Mouse (Mus musculus) intestine, embryonic 14.5 days (tissue): ENCODE data around the gene Mettl24. TPM values are rescaled to one million over a fixed set of nuclear protein-coding genes. Genes with fewer than 3 reads are reported as not detected.
A peak's percentile ranks its signal among the peaks of the same experiment; 100 is the strongest.

Source experiments
- ATAC-seq: fragments of 200-750 bp; cut with Nextera tagmentation; replicated peaks from 2 replicates; pipeline ENCODE4 v1.8.0; 2017; ENCODE audit warnings: low read depth, moderate number of reproducible peaks, moderate TSS enrichment, moderate library complexity; ENCODE audit not compliant: low FRiP score, low TSS enrichment
- DNase-seq: peaks from one replicate; pipeline ENCODE4 v3.0.0-alpha.2; 2018; ENCODE audit warnings: low spot score
- H3K27ac ChIP-seq: fragments of 300-500 bp; sonication (generic); 2 replicates; pipeline ENCODE4 v1.5.1; 2014; ENCODE audit warnings: low read depth, mild to moderate bottlenecking, control low read depth
- H3K27me3 ChIP-seq: fragments of 300-500 bp; sonication (generic); replicated peaks from 2 replicates; pipeline ENCODE4 v1.6.1; 2014; ENCODE audit warnings: low read length, control low read depth; ENCODE audit not compliant: control insufficient read depth, insufficient read depth
- H3K36me3 ChIP-seq: fragments of 300-500 bp; sonication (generic); 2 replicates; pipeline ENCODE4 v1.6.1; 2014; ENCODE audit warnings: low read length, control low read depth; ENCODE audit not compliant: control insufficient read depth, insufficient read depth
- H3K4me1 ChIP-seq: fragments of 300-500 bp; sonication (generic); replicated peaks from 2 replicates; pipeline ENCODE4 v1.6.1; 2014; ENCODE audit warnings: low read length, control low read depth, mixed read lengths; ENCODE audit not compliant: control insufficient read depth, insufficient read depth
- H3K4me2 ChIP-seq: fragments of 300-500 bp; sonication (generic); 2 replicates; pipeline ENCODE4 v1.6.1; 2014; ENCODE audit warnings: low read length
- H3K4me3 ChIP-seq: fragments of 300-500 bp; sonication (generic); 2 replicates; pipeline ENCODE4 v1.5.1; 2014; ENCODE audit warnings: low read depth, low read length, control low read depth, mixed read lengths
- H3K9ac ChIP-seq: fragments of 300-500 bp; sonication (generic); 2 replicates; pipeline ENCODE4 v1.6.1; 2014; ENCODE audit warnings: mild to moderate bottlenecking, low read length
- H3K9me3 ChIP-seq: fragments of 300-500 bp; sonication (generic); 2 replicates; pipeline ENCODE4 v1.6.1; 2016; ENCODE audit warnings: low read length, control low read depth; ENCODE audit not compliant: control insufficient read depth
- WGBS: fragments of 180-500 bp; shearing (Covaris S2); extraction: QIAGEN DNeasy Blood & Tissue Kit; methylation state at CpG from one replicate; pipeline ENCODE4 v1.1.7; 2014; 5-methylcytosine and 5-hydroxymethylcytosine counted together
- polyA plus RNA-seq: library from polyadenylated mRNA; unstranded; fragments of >200 nt; fragmentation: Nextera tagmentation; extraction: Ambion mirVana; gene quantifications from 2 replicates; pipeline ENCODE4 v1.2.1, GENCODE M21; 2014

Gene Mettl24
- polyA plus RNA-seq, 1 experiment from 2014 or later: 4.5 TPM

GRCm38 (mm10) chr10:40718362-40718761 lies 35.3 kb downstream of the Mettl24 start:
- Histone ChIP-seq H3K4me2 (no peak overlapping the region), H3K9ac (no peak overlapping the region), H3K27me3 (no peaks in the 10 kb centered on the region), H3K36me3 (no peaks in the 10 kb centered on the region), H3K4me1 (peaks cover 13% of the 10 kb centered on the region), H3K27ac (no peak overlapping the region; the same call in 1 of the 2 replicates), H3K4me3 (no peak overlapping the region), H3K9me3 (no peaks in the 10 kb centered on the region)
- WGBS: 88% methylated on average over 13 of the region's 13 CpGs
- ATAC-seq: no peak
- peak; percentile 43 for DNase-seq

GRCm38 (mm10) chr10:40719062-40719461 lies 36.0 kb downstream of the Mettl24 start:
- DNase-seq: peak; percentile 53
- no peak for ATAC-seq
- no peaks in the 10 kb centered on the region for H3K36me3 ChIP-seq
- H3K4me3 ChIP-seq: no peak overlapping the region
- H3K9ac ChIP-seq: no peak overlapping the region
- H3K27ac ChIP-seq: no peak overlapping the region
- no peaks in the 10 kb centered on the region for H3K27me3 ChIP-seq
- WGBS: 29% methylated on average over 6 of the region's 6 CpGs
- H3K9me3 ChIP-seq: no peaks in the 10 kb centered on the region
- H3K4me1 ChIP-seq: peaks cover 11% of the 10 kb centered on the region
- no peak overlapping the region for H3K4me2 ChIP-seq

GRCm38 (mm10) chr10:40720883-40721282 lies 37.8 kb downstream of the Mettl24 start:
- 50% methylated on average over 5 of the region's 5 CpGs for WGBS

GRCm38 (mm10) chr10:40724342-40724741 lies 41.3 kb downstream of the Mettl24 start:
- peak overlapping the region; percentile 57; the same call in 1 of the 2 replicates for H3K27ac ChIP-seq
- no peak for ATAC-seq
- H3K4me2 ChIP-seq: no peak overlapping the region
- H3K27me3 ChIP-seq: no peaks in the 10 kb centered on the region
- H3K4me3 ChIP-seq: no peak overlapping the region
- 47% methylated on average over 6 of the region's 6 CpGs for WGBS
- peak; percentile 15 for DNase-seq
- H3K36me3 ChIP-seq: no peaks in the 10 kb centered on the region
- H3K4me1 ChIP-seq: peaks cover 21% of the 10 kb centered on the region
- no peaks in the 10 kb centered on the region for H3K9me3 ChIP-seq
- no peak overlapping the region for H3K9ac ChIP-seq

More at GRCm38 (mm10) chr10:40720883-40721282, 37.8 kb downstream of the Mettl24 start:
- Histone ChIP-seq H3K27me3 (no peaks in the 10 kb centered on the region), H3K9me3 (no peaks in the 10 kb centered on the region), H3K4me1 (peaks cover 25% of the 10 kb centered on the region), H3K36me3 (no peaks in the 10 kb centered on the region), H3K4me2 (no peak overlapping the region), H3K4me3 (no peak overlapping the region), H3K27ac (no peak overlapping the region), H3K9ac (no peak overlapping the region)
- ATAC-seq: no peak
- peak; percentile 34 for DNase-seq

- WGBS: 43% methylated on average over 4 of the region's 4 CpGs
- peak overlapping the region; percentile 57; the same call in 1 of the 2 replicates for H3K27ac ChIP-seq
- no peak overlapping the region for H3K9ac ChIP-seq
- no peak overlapping the region for H3K4me3 ChIP-seq
- no peaks in the 10 kb centered on the region for H3K9me3 ChIP-seq
- H3K27me3 ChIP-seq: no peaks in the 10 kb centered on the region
- peaks cover 21% of the 10 kb centered on the region for H3K4me1 ChIP-seq
- DNase-seq: peak; percentile 39
- no peak for ATAC-seq
- no peak overlapping the region for H3K4me2 ChIP-seq
- H3K36me3 ChIP-seq: no peaks in the 10 kb centered on the region
These were observed 42.0 kb downstream of the Mettl24 start for GRCm38 (mm10) chr10:40725066-40725465.

GRCm38 (mm10) chr10:40725471-40725870 lies 42.4 kb downstream of the Mettl24 start:
- no peak overlapping the region for H3K9ac ChIP-seq

GRCm38 (mm10) chr10:40726288-40726902 lies 43.3 kb downstream of the Mettl24 start:
- DNase-seq (peak; percentile 51), ATAC-seq (no peak)
- Histone ChIP-seq H3K9me3 (no peaks in the 10 kb centered on the region), H3K4me3 (no peak overlapping the region), H3K36me3 (no peaks in the 10 kb centered on the region), H3K9ac (no peak overlapping the region), H3K27me3 (no peaks in the 10 kb centered on the region), H3K27ac (no peak overlapping the region), H3K4me1 (peaks cover 21% of the 10 kb centered on the region), H3K4me2 (no peak overlapping the region)
- 48% methylated on average over 11 of the region's 11 CpGs for WGBS

More at GRCm38 (mm10) chr10:40725471-40725870, 42.4 kb downstream of the Mettl24 start:
- Histone ChIP-seq H3K4me1 (peaks cover 21% of the 10 kb centered on the region), H3K27me3 (no peaks in the 10 kb centered on the region), H3K4me2 (no peak overlapping the region), H3K9me3 (no peaks in the 10 kb centered on the region), H3K27ac (no peak overlapping the region; the same call in 1 of the 2 replicates), H3K36me3 (no peaks in the 10 kb centered on the region), H3K4me3 (no peak overlapping the region)
- DNase-seq (peak; percentile 40), ATAC-seq (no peak)
- WGBS: 75% methylated on average over 4 of the region's 4 CpGs

GRCm38 (mm10) chr10:40726989-40727388 lies 43.9 kb downstream of the Mettl24 start:
- ATAC-seq: no peak
- Histone ChIP-seq H3K36me3 (no peaks in the 10 kb centered on the region), H3K9me3 (no peaks in the 10 kb centered on the region), H3K4me3 (no peak overlapping the region), H3K9ac (no peak overlapping the region), H3K4me2 (no peak overlapping the region), H3K27me3 (no peaks in the 10 kb centered on the region), H3K4me1 (peaks cover 21% of the 10 kb centered on the region), H3K27ac (no peak overlapping the region)
- 43% methylated on average over 5 of the region's 5 CpGs for WGBS
- peak; percentile 21 for DNase-seq

GRCm38 (mm10) chr10:40730200-40730599 lies 47.1 kb downstream of the Mettl24 start:
- Histone ChIP-seq H3K9me3 (no peaks in the 10 kb centered on the region), H3K4me2 (no peak overlapping the region), H3K27me3 (no peaks in the 10 kb centered on the region), H3K4me3 (no peak overlapping the region), H3K4me1 (peaks cover 10% of the 10 kb centered on the region), H3K27ac (no peak overlapping the region), H3K36me3 (no peaks in the 10 kb centered on the region), H3K9ac (no peak overlapping the region)
- ATAC-seq (no peak), DNase-seq (no peak)
- WGBS: 67% methylated on average over 5 of the region's 5 CpGs
